Mouse (Mus musculus): Measurements from ENCODE around the gene Cubn.

The Cubn gene

DNA sequence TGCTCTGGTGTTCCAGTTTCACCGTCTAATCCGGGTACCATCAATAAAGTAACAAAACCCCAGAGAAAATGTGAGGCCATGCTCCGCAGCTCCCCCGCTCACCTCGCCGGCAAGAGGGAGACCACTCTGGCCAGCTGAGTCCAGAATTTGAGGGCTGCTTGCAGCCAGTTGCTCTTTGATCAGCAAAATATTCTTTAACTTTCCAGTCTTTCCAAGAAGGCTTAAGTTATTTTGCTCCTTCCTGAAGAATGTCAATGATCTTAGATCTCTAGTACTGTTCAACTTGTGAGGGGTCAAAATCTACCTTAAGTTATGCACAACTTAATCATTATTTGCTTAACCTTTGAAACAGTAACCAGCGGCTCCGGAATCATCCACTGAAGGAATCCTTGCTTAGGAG, at the start of gene Cubn:
TSS of gene Cubn (minus strand) at position 80 of the 400 bp plus-strand sequence.
- in situ Hi-C loops (cut with MboI, MseI), result no loop called here

DNA sequence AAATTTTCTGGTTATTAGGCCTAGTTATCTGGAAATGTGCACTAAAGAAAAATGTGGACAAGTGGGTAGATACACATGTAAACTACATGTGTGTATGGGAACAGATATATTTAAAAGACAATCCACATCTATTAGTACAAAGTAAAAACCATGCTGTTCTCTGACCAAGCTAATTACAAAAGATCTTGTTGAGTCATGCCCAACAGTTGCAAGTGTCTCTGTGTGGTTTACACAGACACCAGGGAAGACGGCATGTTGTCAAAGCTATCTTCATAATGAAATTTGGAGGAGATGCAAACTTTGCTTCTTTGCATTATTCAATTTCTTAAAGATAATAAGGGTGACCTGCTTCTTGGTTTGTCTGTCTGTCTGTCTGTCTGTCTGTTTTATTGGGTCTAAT, 48.2 kb upstream of the Cubn start:
- in situ Hi-C loops (cut with MboI, MseI), result no loop called here

DNA sequence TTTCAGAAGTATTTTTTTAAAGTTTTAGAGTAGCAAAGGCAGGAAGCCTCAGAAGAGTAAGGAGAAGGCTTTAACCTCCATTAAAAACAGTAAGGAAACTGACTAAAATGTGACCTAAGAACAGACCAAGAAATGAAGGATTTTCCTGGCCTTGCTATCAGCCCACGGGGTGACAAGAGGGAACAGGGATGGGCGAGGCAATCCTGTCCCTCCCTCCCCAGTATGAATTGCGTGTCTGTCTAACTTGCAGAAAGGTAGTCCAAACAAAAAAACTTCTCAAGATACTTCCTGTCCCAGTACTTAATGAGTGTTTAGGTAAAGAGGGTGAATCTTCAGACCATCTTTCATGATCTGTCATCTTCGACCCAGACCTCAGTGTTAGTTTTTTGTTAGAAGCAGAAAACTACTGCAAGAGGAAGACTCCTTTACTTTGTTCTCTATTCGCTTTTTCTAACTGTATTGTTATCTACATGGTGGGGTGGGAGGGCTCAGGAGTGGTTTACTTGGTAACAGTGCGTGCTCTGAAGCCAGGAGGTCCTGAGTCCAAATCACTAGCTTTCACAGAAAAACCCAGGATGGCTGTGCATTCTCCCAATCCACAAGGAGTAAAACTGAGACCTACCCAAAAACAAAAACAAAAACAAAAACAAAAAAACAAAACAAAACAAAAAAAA, 47.2 kb upstream of the Cubn start:
- in situ Hi-C loops (cut with MboI, MseI), result no loop called here

- in situ Hi-C loops (cut with MboI, MseI), result no loop called here
Observed at GRCm38 (mm10) chr2:13538258-13538657, 46.6 kb upstream of the Cubn start.

DNA sequence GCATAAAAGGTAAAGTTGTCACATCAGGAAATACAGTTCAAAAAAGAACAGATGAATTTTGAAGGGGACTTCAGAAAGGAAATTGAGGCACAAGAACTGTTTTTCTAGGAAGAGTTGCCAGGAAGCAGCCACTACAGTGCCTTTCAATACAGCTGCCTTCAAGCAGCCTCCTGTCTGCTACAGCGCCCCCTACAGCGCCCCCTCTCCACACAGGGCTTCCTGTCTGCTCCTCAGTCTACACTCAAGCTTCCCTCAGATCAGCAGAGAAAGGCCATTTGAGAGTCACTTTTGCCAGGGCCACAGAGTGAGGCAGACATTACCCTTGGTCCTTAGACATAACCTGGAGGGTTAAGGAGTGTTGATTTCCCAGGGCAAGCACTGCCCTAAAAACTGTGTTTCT, 46.1 kb upstream of the Cubn start:
- in situ Hi-C loops (cut with MboI, MseI), result no loop called here

GRCm38 (mm10) chr2:13536747-13537146, 45.1 kb upstream of the Cubn start:
- in situ Hi-C loops (cut with MboI, MseI), result no loop called here

DNA sequence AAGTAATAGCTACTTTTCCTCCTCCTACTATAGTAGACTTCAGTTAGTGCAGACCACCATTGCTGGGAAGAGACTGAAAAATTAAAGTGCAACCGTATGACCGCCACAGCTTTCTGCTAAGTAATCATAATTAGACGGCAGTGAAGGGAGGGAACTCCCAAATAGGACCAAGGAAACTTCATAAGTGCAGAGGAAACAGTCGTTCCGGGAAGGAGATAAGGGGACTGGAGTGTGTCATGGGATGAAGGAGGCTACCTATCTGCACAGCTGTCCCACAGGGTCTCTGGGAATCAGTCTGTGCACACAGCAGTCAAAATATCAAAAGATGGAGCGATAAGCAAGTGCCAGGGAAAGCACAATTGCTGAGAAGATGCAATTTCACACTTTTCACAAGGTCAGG, 39.0 kb upstream of the Cubn start:
- in situ Hi-C loops (cut with MboI, MseI), result no loop called here

GRCm38 (mm10) chr2:13529253-13529933, 37.8 kb upstream of the Cubn start:
- in situ Hi-C loops (cut with MboI, MseI), result loop anchor here (5.0 kb wide), 1 partner anchor 63 kb away; no protein-coding TSS in a partner anchor

DNA sequence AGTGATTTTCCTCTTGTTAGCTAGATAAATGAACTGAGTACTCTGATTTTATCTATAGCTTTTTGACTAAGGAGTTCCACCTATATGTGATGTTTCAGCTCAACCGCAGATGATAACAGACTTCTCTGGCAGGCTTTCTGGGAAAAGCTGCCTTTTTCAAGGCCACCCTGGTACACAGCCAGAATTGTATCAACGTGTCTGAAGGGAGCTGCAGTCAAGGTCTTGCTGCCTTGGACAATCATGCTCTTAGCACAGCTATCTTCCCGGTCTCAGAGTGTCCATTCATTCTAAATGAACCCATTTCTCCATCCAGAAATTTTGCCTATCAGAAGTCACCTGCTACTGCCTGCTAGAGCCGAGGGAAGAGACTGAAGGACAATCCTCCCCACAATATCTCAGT, 35.9 kb upstream of the Cubn start:
- in situ Hi-C loops (cut with MboI, MseI), result loop anchor here (5.0 kb wide), 1 partner anchor 65 kb away; no protein-coding TSS in a partner anchor

DNA sequence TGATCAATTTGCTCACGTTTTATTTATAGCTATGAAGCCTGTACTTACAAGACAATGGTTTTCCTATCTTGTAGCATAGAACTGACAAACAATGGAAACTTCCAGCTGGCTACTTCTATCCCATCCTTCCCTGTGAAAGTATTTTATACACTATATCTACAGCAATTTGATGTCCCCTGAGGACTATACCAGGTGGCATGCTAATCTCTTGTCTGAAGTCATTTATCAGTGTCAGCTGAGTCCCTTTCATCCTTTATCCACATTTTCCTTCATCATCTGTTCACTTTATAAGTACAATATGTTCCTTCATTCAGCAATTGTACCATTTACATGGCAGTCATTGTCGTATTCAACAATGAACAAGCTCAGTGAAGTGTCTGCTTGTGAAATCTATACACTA, 35.5 kb upstream of the Cubn start:
- in situ Hi-C loops (cut with MboI, MseI), result loop anchor here (5.0 kb wide), 1 partner anchor 65 kb away; no protein-coding TSS in a partner anchor

- in situ Hi-C loops (cut with MboI, MseI), result loop anchor here (5.0 kb wide), 1 partner anchor 66 kb away; no protein-coding TSS in a partner anchor
Observed at GRCm38 (mm10) chr2:13526205-13526604, 34.6 kb upstream of the Cubn start.

- in situ Hi-C loops (cut with MboI, MseI), result no loop called here
Observed at GRCm38 (mm10) chr2:13523540-13524456, 32.2 kb upstream of the Cubn start.

GRCm38 (mm10) chr2:13522106-13522505, 30.5 kb upstream of the Cubn start:
- in situ Hi-C loops (cut with MboI, MseI), result no loop called here

DNA sequence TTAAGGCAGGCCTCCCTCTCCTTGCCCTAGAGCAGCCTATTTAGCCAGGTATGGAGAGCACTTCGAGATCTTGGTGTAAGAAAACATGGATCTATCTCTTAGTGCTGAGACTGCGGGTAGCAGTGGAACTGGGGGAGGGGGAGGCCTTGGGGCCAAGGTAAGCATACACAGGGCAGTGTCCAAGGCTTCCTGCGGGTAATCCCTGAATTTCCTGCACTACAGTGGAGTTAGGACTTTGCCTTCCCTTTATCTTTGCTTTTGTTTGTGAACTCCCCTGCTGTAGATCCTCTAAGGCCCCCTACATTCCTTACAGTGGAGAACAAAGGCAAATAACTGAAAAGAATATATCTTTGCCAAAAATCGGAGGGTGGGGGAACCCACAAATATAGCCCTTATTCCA, 23.3 kb upstream of the Cubn start:
- in situ Hi-C loops (cut with MboI, MseI), result no loop called here

DNA sequence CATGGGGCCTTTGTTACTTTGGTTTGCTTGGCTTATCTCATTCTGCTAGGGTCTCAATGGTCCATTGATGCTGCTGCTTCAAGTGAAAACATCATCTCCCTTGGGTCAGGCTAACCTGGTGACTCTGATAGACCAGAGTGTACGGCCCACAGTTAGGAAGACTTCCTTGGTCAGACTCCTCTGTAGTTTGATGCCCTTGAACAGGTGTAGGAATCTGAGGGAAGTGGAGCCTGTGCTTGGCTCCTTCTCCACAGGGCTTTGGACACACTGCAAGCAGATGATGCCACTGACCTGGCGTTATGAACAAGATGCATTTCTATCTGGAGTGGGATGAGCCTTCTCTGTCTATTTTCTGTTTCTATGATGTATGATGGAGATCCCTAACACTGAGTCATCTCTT, 11.1 kb upstream of the Cubn start:
- in situ Hi-C loops (cut with MboI, MseI), result no loop called here

GRCm38 (mm10) chr2:13501553-13501952, 9.9 kb upstream of the Cubn start:
- in situ Hi-C loops (cut with MboI, MseI), result no loop called here

GRCm38 (mm10) chr2:13500298-13500999, 8.8 kb upstream of the Cubn start:
- in situ Hi-C loops (cut with MboI, MseI), result no loop called here

DNA sequence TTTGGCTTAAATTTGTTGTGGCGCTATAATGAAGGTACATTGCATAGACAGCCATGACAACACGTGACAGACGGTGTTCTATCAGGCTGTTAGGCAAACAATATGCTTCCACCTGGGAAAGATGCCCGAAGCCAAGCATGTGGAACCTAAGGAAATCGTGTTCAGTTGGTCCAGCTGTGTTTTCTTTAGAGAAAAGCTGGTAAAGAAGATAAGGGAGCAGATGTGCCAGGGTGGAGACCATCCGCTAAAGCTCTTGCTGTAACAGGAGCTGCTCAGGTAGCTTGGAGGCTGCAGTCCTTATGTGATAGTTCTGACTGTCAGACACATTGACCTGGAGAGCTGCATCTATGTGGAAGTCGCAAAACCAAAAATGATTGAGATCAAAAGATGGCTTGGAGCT, 7.6 kb upstream of the Cubn start:
- in situ Hi-C loops (cut with MboI, MseI), result no loop called here

DNA sequence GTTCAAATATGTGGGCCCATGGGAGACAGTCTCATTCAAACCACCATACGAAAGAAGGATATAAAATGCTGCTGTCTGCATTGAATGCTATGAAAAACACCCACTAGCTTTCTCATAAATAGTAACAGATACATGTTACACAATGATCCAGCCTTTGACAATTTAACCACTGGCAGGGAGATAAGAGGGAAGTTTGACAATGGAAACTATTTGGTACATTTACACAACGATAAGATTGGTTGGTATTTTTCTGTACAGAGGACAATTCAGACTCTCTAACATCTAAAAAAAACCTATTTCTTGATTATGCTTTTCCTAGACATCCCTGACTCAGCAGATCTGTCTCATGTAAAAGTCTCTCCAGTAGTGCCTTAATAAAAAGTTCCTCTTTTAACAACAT, 4.5 kb upstream of the Cubn start:
- in situ Hi-C loops (cut with MboI, MseI), result no loop called here

GRCm38 (mm10) chr2:13492927-13493326, 1.3 kb upstream of the Cubn start:
- in situ Hi-C loops (cut with MboI, MseI), result no loop called here

- in situ Hi-C loops (cut with MboI, MseI), result no loop called here
Observed at GRCm38 (mm10) chr2:13490480-13490879, 1.1 kb downstream of the Cubn start.

GRCm38 (mm10) chr2:13486470-13486869, 5.1 kb downstream of the Cubn start:
- in situ Hi-C loops (cut with MboI, MseI), result no loop called here
